Mouse (Mus musculus) urinary bladder, postnatal 25 days (tissue): Measurements from ENCODE around the gene Mnat1.

Experiments used
- DNase-seq: peaks from one replicate; pipeline ENCODE4 v3.0.0; 2022; ENCODE audit warnings: low spot score

Gene Mnat1

DNA sequence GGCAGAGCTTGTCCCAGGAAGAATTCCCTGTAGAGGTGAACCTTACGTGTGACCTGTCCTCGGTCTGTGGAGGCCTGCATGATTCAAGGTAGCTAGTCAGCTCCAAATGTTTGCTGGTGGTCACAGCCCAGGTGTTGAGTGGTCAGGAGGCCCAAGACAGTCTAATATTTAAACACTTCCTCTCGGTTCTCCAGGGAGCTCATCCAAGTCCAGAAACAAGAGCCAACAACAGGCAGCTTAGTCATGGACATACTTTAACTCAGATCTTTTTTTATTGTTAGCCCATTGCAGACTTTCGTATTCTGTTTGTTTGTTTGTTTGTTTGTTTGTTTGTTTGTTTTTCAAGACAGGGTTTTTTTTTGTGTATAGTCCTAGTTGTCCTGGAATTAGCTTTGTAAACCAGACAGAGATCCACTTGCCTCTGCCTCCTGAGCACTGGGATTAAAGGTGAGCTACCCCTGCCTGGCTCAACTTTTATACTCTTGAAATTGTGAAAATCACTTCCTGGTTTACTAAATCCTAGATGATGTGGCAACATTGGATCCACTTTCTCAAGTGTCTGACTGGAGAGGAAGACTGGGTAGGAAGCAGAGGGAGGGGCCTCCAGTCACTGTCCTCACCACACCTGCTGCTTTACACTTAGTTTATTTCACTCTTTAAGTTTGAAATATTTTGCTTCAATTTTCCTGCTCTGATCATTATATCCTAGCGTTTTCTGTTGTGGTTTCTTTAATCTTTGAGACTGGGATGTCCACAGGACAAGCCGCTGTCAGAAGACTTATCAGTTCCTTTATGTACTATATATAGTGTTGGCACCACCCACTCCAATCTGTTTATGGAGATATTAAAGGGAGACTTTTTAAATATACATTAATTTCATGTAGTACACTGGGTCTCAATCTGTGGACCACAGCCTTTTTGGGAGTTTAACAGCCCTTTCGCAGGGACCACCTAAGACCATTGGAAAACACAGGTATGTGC is 194.5 kb downstream of the Mnat1 start:
- DNase-seq = no peak
